Mouse (Mus musculus) cerebellum, adult 18-20 months (tissue): ENCODE measurements around the gene Blvra.

Experiments
- DNase-seq, 2 experiments: peaks; one replicate each; pipeline ENCODE4 v3.0.0; 2021

The Blvra gene

DNA sequence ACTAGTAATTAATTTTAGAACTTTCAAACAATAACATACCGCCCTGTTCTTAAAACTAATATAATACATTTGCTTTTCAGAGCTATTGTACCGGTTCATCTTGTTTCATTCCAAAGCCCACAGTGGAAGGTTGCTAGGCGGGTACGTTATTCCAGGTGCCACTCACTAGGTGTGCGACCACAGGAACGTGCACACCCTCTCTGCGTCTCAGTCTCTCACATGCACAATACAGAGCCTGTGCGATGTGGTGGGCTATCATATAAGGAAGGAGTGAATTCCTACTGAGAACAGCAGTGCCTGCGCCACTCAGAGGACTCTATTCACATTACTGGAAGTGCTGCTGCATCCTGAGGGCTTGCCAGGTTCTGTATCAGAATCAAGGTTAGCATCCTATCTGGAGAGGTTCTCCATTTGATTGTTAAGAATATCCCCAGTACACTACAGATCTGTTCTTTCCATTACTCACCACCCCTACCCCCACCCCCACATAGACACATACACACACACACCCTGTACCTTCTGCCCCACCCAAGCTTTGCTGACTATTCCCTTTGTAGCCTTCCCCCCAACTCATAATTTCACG lies 67.5 kb downstream of the Blvra start:
- no peak for DNase-seq

DNA sequence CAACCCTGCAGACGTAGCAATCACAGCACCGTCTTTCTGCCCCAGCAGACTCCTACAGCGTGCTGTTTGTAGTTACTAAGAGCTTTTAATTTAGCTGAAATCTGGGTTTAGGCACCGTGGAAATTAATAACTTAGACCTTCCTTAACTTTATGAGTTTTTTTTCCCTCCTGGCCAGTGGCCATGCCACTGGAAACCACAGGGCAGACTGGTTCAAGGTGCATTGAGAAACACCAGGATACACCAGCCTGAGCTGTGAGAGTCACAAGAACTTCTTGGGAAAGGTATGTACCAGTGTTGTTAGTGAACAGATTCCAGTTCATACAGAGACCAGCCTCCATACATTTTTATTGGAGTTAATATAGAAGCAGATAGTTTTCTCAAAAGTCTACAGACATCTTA lies 68.0 kb downstream of the Blvra start:
- DNase-seq: no peak

DNA sequence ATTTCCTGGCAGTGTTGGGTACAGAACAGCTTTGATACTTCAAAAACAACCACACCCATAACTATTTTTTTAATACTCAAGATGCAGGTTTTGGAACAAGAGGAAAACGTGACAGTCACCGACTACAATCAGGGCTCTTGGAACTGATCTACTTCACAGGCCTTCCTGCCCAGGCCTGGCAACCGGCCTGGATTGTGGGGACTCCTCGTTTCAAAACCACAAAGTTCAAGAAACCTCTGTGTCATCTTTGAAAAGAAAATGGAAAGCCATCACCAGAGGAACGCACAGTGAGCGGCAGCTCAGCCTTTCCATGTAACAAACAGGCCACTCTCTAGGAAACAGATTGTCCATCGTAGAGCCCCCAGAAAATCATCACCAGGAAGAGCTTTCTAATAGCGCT lies 68.6 kb downstream of the Blvra start:
- no peak for DNase-seq

GRCm38 (mm10) chr2:127139605-127140004 lies 69.1 kb downstream of the Blvra start:
- DNase-seq: no peak

GRCm38 (mm10) chr2:127140011-127140410 lies 69.5 kb downstream of the Blvra start:
- DNase-seq: no peak

DNA sequence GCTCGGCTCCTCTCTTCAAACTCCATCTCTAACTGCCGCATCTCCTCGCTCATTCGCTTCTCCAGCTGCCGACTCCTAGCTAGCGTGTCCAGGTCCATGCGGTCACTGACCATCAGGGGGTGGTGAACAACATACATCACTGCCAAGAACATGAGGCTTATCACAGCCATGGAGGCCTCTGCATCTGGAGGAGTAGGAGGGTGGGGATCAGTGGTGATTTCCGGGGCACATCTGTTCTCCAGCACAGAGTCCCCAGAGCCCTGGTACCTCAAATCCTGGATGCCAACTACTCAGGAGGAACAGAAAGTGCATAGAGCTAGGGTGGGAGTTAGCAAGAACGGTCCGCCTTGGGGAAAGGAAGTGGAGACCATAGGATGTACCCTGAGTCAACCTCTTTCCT lies 71.6 kb downstream of the Blvra start:
- no peak for DNase-seq

- no peak for DNase-seq
These were observed 72.2 kb downstream of the Blvra start for GRCm38 (mm10) chr2:127142577-127143157.

DNA sequence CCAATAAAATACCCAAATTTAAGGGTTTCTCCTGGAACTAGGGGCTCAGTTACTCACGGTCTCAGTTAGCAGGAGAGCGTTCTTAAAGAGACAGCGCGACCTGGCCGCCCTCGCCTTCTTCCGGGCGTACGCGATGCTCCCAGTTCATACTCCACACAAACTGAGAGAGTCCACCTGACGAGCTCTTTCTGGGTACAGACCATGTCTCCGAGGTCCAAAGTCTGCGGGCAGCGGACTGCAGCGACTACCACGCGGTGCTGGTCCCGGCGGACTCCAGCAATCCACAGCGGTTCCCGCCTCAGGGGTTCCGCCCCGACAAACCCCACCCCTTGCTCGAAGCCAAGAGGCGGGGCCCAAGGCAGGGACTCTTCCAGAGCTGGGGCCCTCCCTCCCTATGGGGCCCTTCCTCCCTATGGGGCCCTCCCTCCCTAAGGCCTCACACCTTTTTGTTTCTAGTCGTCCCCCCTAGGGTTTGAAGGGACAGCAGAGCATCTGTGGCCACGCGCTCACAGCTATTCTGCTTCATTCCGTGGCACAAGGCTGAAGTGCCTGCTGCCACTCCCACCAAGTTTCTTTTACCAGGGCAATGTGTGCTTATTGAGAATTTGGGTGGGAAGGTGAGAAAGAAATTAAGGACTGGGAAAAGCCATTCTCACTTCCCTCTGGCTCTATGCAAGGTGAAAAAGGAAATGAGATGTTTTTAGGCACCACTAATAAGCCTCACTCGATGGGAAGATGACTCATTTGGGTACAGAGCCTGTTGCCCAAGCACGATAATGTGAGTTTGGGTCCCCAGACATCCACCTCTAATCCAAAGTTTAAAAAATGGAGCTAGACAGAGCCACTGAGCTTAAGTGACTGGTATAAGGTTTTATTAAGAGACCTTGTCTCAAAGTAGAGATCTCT lies 72.9 kb downstream of the Blvra start, which contains the start of gene Itpripl1:
Gene Itpripl1 (minus strand): TSS at position 285 of the 906 bp plus-strand sequence.
- peak; percentile 41 to 47 for DNase-seq

DNA sequence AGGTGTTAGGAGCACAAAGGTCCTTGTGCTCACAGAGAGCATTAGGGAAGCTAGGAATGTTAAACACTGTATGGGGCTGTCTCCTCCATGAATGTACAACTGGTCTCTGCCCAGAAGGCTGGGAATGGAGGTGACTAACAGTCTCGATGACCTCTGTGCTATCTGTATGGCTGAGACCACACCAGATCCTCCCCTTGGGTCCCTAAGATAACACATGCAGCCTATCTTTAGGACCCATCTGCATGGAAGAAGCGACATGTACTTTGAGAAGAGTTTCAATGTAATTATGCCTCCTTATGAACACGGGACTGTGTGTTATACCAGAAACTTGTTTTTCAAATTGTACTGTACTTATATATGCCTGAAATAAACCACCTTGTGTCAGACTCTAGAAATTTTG lies 75.2 kb downstream of the Blvra start:
- no peak for DNase-seq
